Mouse (Mus musculus): ENCODE data around the gene Prrt1. TPM values are rescaled to one million over a fixed set of nuclear protein-coding genes. Genes with fewer than 3 reads are reported as not detected.
A peak's percentile ranks its signal among the peaks of the same experiment; 100 is the strongest.

Prrt1 gene
- total and polyA plus RNA-seq, 2 experiments from 2014 or later = 11.4 to 15.1 TPM

DNA sequence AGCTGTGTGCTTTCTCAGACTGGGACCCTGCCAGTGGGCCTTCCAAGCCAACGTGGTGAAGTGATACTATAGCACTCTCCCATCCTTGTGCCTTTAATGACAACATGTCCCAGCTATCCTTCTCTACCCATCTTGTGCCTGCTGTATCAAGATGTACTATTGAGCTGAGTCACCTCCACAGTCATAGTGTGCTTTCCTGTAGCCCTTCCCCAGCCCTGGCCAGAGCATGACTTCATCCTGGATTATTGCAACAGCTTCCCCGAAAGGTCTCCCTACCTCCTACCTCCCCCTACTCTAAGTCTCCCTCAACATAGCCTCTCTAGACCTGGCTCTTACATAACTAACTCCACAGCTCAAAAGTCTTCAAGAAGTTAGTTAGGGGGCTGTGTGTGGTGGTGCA is 6.3 kb downstream of the Prrt1 start:
- H3K9me3 ChIP-seq (ENCODE audit: low read length) = no peaks in the 10 kb centered on the region
- no peak for TF ChIP-seq CTCF (IDR thresholded peaks at IDR 0.05; ENCODE audit: low read depth)
- H3K4me1 ChIP-seq (ENCODE audit: insufficient read depth) = peaks cover 7% of the 10 kb centered on the region
- no peak overlapping the region for H3K4me3 ChIP-seq (ENCODE audit: low read depth, low read length)
- H3K36me3 ChIP-seq (ENCODE audit: insufficient read depth) = no peaks in the 10 kb centered on the region
- H3K4me2 ChIP-seq (ENCODE audit: low read depth) = no peak overlapping the region
- no peak for DNase-seq
- H3K9ac ChIP-seq = no peak overlapping the region
- no peaks in the 10 kb centered on the region for H3K27me3 ChIP-seq (ENCODE audit: insufficient read depth, low read length)
- WGBS = 70% methylated on average over 2 of the region's 2 CpGs
- no peak for ATAC-seq
- no peak overlapping the region for H3K27ac ChIP-seq (ENCODE audit: low read depth, low read length)

DNA sequence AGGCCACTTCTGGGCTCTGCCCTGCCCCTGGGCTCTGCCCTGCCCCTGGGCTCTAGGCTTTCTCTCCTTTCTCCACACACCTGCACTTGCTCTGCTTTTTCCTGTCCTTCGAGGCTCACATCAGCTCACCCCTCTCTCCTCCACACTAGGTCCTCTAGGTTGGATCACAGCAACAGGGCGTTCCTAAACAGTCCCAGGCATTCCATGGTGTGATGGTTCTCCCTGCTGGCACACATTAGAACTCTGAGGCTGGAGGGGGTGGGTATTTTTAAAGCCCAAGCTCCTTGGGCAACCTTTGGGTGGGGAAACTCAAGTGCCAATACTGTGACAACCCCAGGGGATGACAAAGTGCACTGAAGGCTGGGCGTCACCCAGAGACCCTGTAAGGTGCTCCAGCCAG is 8.1 kb downstream of the Prrt1 start:
- Histone ChIP-seq H3K27me3 (ENCODE audit: insufficient read depth, low read length) (no peaks in the 10 kb centered on the region), H3K4me2 (ENCODE audit: low read depth) (no peak overlapping the region), H3K27ac (ENCODE audit: low read depth, low read length) (no peak overlapping the region), H3K4me1 (ENCODE audit: insufficient read depth) (no peaks in the 10 kb centered on the region), H3K9ac (no peak overlapping the region), H3K36me3 (ENCODE audit: insufficient read depth) (no peaks in the 10 kb centered on the region), H3K9me3 (ENCODE audit: low read length) (no peaks in the 10 kb centered on the region), H3K4me3 (ENCODE audit: low read depth, low read length) (no peak overlapping the region)
- ATAC-seq (no peak), DNase-seq (no peak)
- no peak for TF ChIP-seq CTCF (IDR thresholded peaks at IDR 0.05; ENCODE audit: low read depth)
- WGBS = 53% methylated on average over 3 of the region's 3 CpGs

GRCm38 (mm10) chr17:34639461-34640255 is 10.3 kb downstream of the Prrt1 start:
- H3K4me1 ChIP-seq (ENCODE audit: insufficient read depth) = no peaks in the 10 kb centered on the region
- WGBS = 73% methylated on average over 7 of the region's 7 CpGs
- no peak overlapping the region for H3K4me2 ChIP-seq (ENCODE audit: low read depth)
- no peak for TF ChIP-seq CTCF (IDR thresholded peaks at IDR 0.05; ENCODE audit: low read depth)
- H3K4me3 ChIP-seq (ENCODE audit: low read depth, low read length) = no peak overlapping the region
- no peaks in the 10 kb centered on the region for H3K27me3 ChIP-seq (ENCODE audit: insufficient read depth, low read length)
- DNase-seq (no peak), ATAC-seq (no peak)
- H3K36me3 ChIP-seq (ENCODE audit: insufficient read depth) = no peaks in the 10 kb centered on the region
- no peak overlapping the region for H3K9ac ChIP-seq
- no peaks in the 10 kb centered on the region for H3K9me3 ChIP-seq (ENCODE audit: low read length)
- H3K27ac ChIP-seq (ENCODE audit: low read depth, low read length) = no peak overlapping the region; the same call in 1 of the 2 replicates

GRCm38 (mm10) chr17:34640778-34641601 is 11.7 kb downstream of the Prrt1 start:
- TF ChIP-seq CTCF (IDR thresholded peaks at IDR 0.05; ENCODE audit: low read depth) = no peak
- ATAC-seq (peak; percentile 38), DNase-seq (peak; percentile 56)
- Histone ChIP-seq H3K9me3 (ENCODE audit: low read length) (no peaks in the 10 kb centered on the region), H3K4me3 (ENCODE audit: low read depth, low read length) (no peak overlapping the region), H3K27ac (ENCODE audit: low read depth, low read length) (peak overlapping the region; percentile 58), H3K9ac (no peak overlapping the region), H3K4me2 (ENCODE audit: low read depth) (no peak overlapping the region), H3K4me1 (ENCODE audit: insufficient read depth) (0 out of 2 replicates have a peak, but pooled peaks cover 8% of the 10 kb centered on the region), H3K36me3 (ENCODE audit: insufficient read depth) (no peaks in the 10 kb centered on the region), H3K27me3 (ENCODE audit: insufficient read depth, low read length) (no peaks in the 10 kb centered on the region)
- WGBS = 7% methylated on average over 11 of the region's 11 CpGs

DNA sequence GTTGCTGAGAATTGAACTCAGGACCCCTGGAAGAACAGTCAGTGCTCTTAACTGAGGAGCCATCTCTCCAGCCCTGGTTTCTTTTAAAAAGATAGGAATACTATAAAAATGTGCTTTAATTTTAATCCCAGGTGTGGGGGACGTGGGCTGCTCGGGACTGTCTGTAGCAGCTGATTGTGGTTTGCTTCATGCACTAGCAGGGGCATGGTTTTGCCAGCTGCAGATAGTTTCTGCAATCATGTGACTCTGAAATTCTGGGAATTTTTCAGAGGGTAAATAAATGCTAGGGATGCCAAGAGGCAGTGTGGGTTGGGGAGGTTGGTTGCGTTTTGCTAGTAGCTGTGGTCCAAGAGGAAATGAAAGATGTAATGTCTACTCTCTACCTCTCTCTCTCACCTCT is 12.6 kb downstream of the Prrt1 start:
- ATAC-seq (no peak), DNase-seq (no peak)
- WGBS = 81% methylated on average over 3 of the region's 3 CpGs
- Histone ChIP-seq H3K9ac (no peak overlapping the region), H3K4me3 (ENCODE audit: low read depth, low read length) (no peak overlapping the region), H3K27ac (ENCODE audit: low read depth, low read length) (no peak overlapping the region), H3K9me3 (ENCODE audit: low read length) (no peaks in the 10 kb centered on the region), H3K27me3 (ENCODE audit: insufficient read depth, low read length) (no peaks in the 10 kb centered on the region), H3K4me1 (ENCODE audit: insufficient read depth) (peaks cover 12% of the 10 kb centered on the region; the same call in 1 of the 2 replicates), H3K4me2 (ENCODE audit: low read depth) (no peak overlapping the region), H3K36me3 (ENCODE audit: insufficient read depth) (no peaks in the 10 kb centered on the region)
- TF ChIP-seq CTCF (IDR thresholded peaks at IDR 0.05; ENCODE audit: low read depth) = no peak

DNA sequence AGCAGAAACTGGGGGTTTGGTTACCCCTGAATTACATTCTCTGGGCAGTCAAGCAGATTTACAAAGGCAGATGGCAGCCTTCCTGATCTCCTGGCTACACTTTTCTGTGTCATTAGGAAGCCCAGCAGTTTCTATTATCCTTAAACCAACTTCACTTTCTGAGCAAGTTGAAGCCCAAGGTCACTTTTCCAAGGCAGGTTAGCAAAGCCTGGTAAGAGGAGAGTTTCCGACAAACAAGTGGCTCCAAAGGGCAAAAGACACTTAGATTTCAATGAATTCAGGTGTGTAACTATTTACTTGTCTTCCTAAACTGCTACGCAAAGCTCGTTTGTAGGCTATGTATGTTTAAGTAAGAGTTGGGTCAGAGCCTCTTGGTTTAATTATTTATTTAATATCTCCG is 14.0 kb downstream of the Prrt1 start:
- WGBS = 93% methylated on average over 4 of the region's 4 CpGs

DNA sequence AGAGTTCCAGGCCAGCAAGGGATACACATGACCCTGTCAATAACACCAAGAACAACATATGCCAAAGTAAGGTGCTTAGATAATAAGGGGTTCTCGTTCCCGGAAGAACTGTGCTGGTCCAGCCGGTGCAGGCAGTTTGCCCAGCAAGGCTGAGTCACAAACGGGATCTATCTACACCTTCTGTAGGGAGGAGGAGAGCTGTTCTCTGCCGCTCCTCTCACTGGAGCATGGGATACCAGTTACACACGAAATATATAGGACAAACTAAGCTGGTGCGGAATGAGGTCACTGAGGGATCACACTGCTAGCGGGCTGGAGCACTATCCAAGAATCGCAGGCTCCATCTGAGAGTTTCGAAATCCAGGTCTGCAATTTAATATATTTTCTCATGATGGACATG is 14.6 kb downstream of the Prrt1 start:
- Histone ChIP-seq H3K36me3 (ENCODE audit: insufficient read depth) (0 out of 2 replicates have a peak, but pooled peaks cover 5% of the 10 kb centered on the region), H3K27me3 (ENCODE audit: insufficient read depth, low read length) (no peaks in the 10 kb centered on the region), H3K4me2 (ENCODE audit: low read depth) (no peak overlapping the region), H3K4me3 (ENCODE audit: low read depth, low read length) (no peak overlapping the region), H3K27ac (ENCODE audit: low read depth, low read length) (0 out of 2 replicates have a peak overlapping the region, but pooled peaks have one; percentile 2), H3K9ac (no peak overlapping the region), H3K9me3 (ENCODE audit: low read length) (no peaks in the 10 kb centered on the region), H3K4me1 (ENCODE audit: insufficient read depth) (peaks cover 17% of the 10 kb centered on the region)
- ATAC-seq = no peak
- DNase-seq = no peak
- TF ChIP-seq CTCF (IDR thresholded peaks at IDR 0.05; ENCODE audit: low read depth) = no peak
- WGBS = 86% methylated on average over 10 of the region's 10 CpGs

More for the DNA sequence above, 14.0 kb downstream of the Prrt1 start:
- no peak overlapping the region for H3K27ac ChIP-seq (ENCODE audit: low read depth, low read length)
- H3K4me2 ChIP-seq (ENCODE audit: low read depth) = no peak overlapping the region
- TF ChIP-seq CTCF (IDR thresholded peaks at IDR 0.05; ENCODE audit: low read depth) = no peak
- DNase-seq (no peak), ATAC-seq (no peak)
- no peaks in the 10 kb centered on the region for H3K27me3 ChIP-seq (ENCODE audit: insufficient read depth, low read length)
- no peak overlapping the region for H3K4me3 ChIP-seq (ENCODE audit: low read depth, low read length)
- H3K9ac ChIP-seq = no peak overlapping the region
- no peaks in the 10 kb centered on the region for H3K9me3 ChIP-seq (ENCODE audit: low read length)
- H3K36me3 ChIP-seq (ENCODE audit: insufficient read depth) = no peaks in the 10 kb centered on the region
- H3K4me1 ChIP-seq (ENCODE audit: insufficient read depth) = peaks cover 17% of the 10 kb centered on the region

Measured in forebrain, postnatal 0 days (tissue).